Mouse (Mus musculus) midbrain, embryonic 13.5 days (tissue): Measurements from ENCODE around the gene Scaper. TPM values are rescaled to one million over a fixed set of nuclear protein-coding genes. Genes with fewer than 3 reads are reported as not detected.

Source experiments
- ATAC-seq: fragments of 200-750 bp; cut with Nextera tagmentation; 2 replicates; pipeline ENCODE4 v1.8.0; 2017; ENCODE audit warnings: mild to moderate bottlenecking, moderate TSS enrichment, moderate library complexity
- H3K27ac ChIP-seq: fragments of 300-500 bp; sonication (generic); 2 replicates; pipeline ENCODE4 v1.5.1; 2015; ENCODE audit warnings: inconsistent platforms, mild to moderate bottlenecking, moderate library complexity
- H3K27me3 ChIP-seq: fragments of 300-500 bp; sonication (generic); 2 replicates; pipeline ENCODE4 v1.6.1; 2015; ENCODE audit warnings: mild to moderate bottlenecking, inconsistent platforms
- H3K36me3 ChIP-seq: fragments of 300-500 bp; sonication (generic); 2 replicates; pipeline ENCODE4 v1.6.1; 2015; ENCODE audit warnings: mild to moderate bottlenecking, inconsistent platforms
- H3K4me1 ChIP-seq: fragments of 300-500 bp; sonication (generic); replicated peaks from 2 replicates; pipeline ENCODE4 v1.6.1; 2015; ENCODE audit warnings: inconsistent platforms
- H3K4me2 ChIP-seq: fragments of 300-500 bp; sonication (generic); replicated peaks from 2 replicates; pipeline ENCODE4 v1.6.1; 2015; ENCODE audit warnings: moderate library complexity, mild to moderate bottlenecking, inconsistent platforms
- H3K4me3 ChIP-seq: fragments of 300-500 bp; sonication (generic); replicated peaks from 2 replicates; pipeline ENCODE4 v1.5.1; 2015; ENCODE audit warnings: mild to moderate bottlenecking, inconsistent platforms
- H3K9ac ChIP-seq: fragments of 300-500 bp; sonication (generic); replicated peaks from 2 replicates; pipeline ENCODE4 v1.6.1; 2015; ENCODE audit warnings: mild to moderate bottlenecking, inconsistent platforms
- H3K9me3 ChIP-seq: fragments of 300-500 bp; sonication (generic); 2 replicates; pipeline ENCODE4 v1.6.1; 2016; ENCODE audit warnings: mild to moderate bottlenecking, inconsistent platforms
- WGBS: fragments of 180-500 bp; shearing (Covaris S2); methylation state at CpG from one replicate; pipeline ENCODE4 v1.1.7; 2015; 5-methylcytosine and 5-hydroxymethylcytosine counted together
- polyA plus RNA-seq: library from polyadenylated mRNA; unstranded; fragments of >200 nt; fragmentation: Nextera tagmentation; extraction: Ambion mirVana; gene quantifications from 2 replicates; pipeline ENCODE4 v1.2.1, GENCODE M21; 2015

Scaper gene
- polyA plus RNA-seq, 1 experiment from 2014 or later = 38.6 TPM

- no peaks in the 10 kb centered on the region for H3K4me1 ChIP-seq
- no peaks in the 10 kb centered on the region for H3K27me3 ChIP-seq
- ATAC-seq = no peak
- H3K36me3 ChIP-seq = no peaks in the 10 kb centered on the region
- H3K4me2 ChIP-seq = no peak overlapping the region
- no peak overlapping the region for H3K27ac ChIP-seq
- no peaks in the 10 kb centered on the region for H3K9me3 ChIP-seq
- 92% methylated on average over 1 of the region's 1 CpGs for WGBS
- H3K4me3 ChIP-seq = no peak overlapping the region
- H3K9ac ChIP-seq = no peak overlapping the region
Observed at GRCm38 (mm10) chr9:55878066-55878465, 59.9 kb downstream of the Scaper start.

GRCm38 (mm10) chr9:55789442-55789841 is 148.5 kb downstream of the Scaper start:
- WGBS = 87% methylated on average over 8 of the region's 8 CpGs
- no peak overlapping the region for H3K27ac ChIP-seq
- no peak overlapping the region for H3K4me3 ChIP-seq
- ATAC-seq = no peak
- no peaks in the 10 kb centered on the region for H3K4me1 ChIP-seq
- H3K27me3 ChIP-seq = no peaks in the 10 kb centered on the region
- H3K36me3 ChIP-seq = no peaks in the 10 kb centered on the region
- no peak overlapping the region for H3K9ac ChIP-seq
- H3K9me3 ChIP-seq = no peaks in the 10 kb centered on the region
- H3K4me2 ChIP-seq = no peak overlapping the region

GRCm38 (mm10) chr9:55712016-55712415 is 225.9 kb downstream of the Scaper start:
- Histone ChIP-seq H3K36me3 (no peaks in the 10 kb centered on the region), H3K4me2 (no peak overlapping the region), H3K9ac (no peak overlapping the region), H3K4me3 (no peak overlapping the region), H3K27ac (no peak overlapping the region), H3K27me3 (no peaks in the 10 kb centered on the region), H3K9me3 (no peaks in the 10 kb centered on the region), H3K4me1 (no peaks in the 10 kb centered on the region)
- no peak for ATAC-seq
- WGBS = 86% methylated on average over 4 of the region's 4 CpGs

GRCm38 (mm10) chr9:55710553-55710952 is 227.4 kb downstream of the Scaper start:
- no peak overlapping the region for H3K9ac ChIP-seq
- no peaks in the 10 kb centered on the region for H3K4me1 ChIP-seq
- H3K27ac ChIP-seq = no peak overlapping the region
- no peak overlapping the region for H3K4me2 ChIP-seq
- H3K36me3 ChIP-seq = no peaks in the 10 kb centered on the region
- H3K9me3 ChIP-seq = no peaks in the 10 kb centered on the region
- H3K27me3 ChIP-seq = no peaks in the 10 kb centered on the region
- WGBS = 87% methylated on average over 5 of the region's 5 CpGs
- H3K4me3 ChIP-seq = no peak overlapping the region
- ATAC-seq = no peak

- ATAC-seq = no peak
- H3K4me2 ChIP-seq = no peak overlapping the region
- 73% methylated on average over 3 of the region's 3 CpGs for WGBS
- H3K36me3 ChIP-seq = no peaks in the 10 kb centered on the region
- H3K9me3 ChIP-seq = no peaks in the 10 kb centered on the region
- no peaks in the 10 kb centered on the region for H3K27me3 ChIP-seq
- H3K27ac ChIP-seq = no peak overlapping the region
- H3K4me1 ChIP-seq = no peaks in the 10 kb centered on the region
- no peak overlapping the region for H3K4me3 ChIP-seq
- no peak overlapping the region for H3K9ac ChIP-seq
Observed at GRCm38 (mm10) chr9:55706603-55707002, 231.3 kb downstream of the Scaper start.

- peaks cover 4% of the 10 kb centered on the region; the same call in 1 of the 2 replicates for H3K27me3 ChIP-seq
- H3K9ac ChIP-seq = no peak overlapping the region
- H3K27ac ChIP-seq = no peak overlapping the region
- H3K36me3 ChIP-seq = no peaks in the 10 kb centered on the region
- 7% methylated on average over 1 of the region's 1 CpGs for WGBS
- H3K4me2 ChIP-seq = no peak overlapping the region
- peaks cover 10% of the 10 kb centered on the region for H3K4me1 ChIP-seq
- H3K4me3 ChIP-seq = no peak overlapping the region
- peak; percentile 80 for ATAC-seq
- H3K9me3 ChIP-seq = no peaks in the 10 kb centered on the region
Observed at GRCm38 (mm10) chr9:55695307-55695706, 242.6 kb downstream of the Scaper start.

GRCm38 (mm10) chr9:55677099-55677498 is 260.8 kb downstream of the Scaper start:
- H3K27me3 ChIP-seq = no peaks in the 10 kb centered on the region
- H3K27ac ChIP-seq = no peak overlapping the region
- H3K9me3 ChIP-seq = no peaks in the 10 kb centered on the region
- no peak overlapping the region for H3K4me2 ChIP-seq
- no peaks in the 10 kb centered on the region for H3K36me3 ChIP-seq
- H3K9ac ChIP-seq = no peak overlapping the region
- H3K4me1 ChIP-seq = no peaks in the 10 kb centered on the region
- H3K4me3 ChIP-seq = no peak overlapping the region
- no peak for ATAC-seq

- H3K9ac ChIP-seq = no peak overlapping the region
- H3K27ac ChIP-seq = no peak overlapping the region
- no peak overlapping the region for H3K4me3 ChIP-seq
- H3K36me3 ChIP-seq = 0 out of 2 replicates have a peak, but pooled peaks cover 3% of the 10 kb centered on the region
- ATAC-seq = no peak
- no peak overlapping the region for H3K4me2 ChIP-seq
- no peaks in the 10 kb centered on the region for H3K9me3 ChIP-seq
- WGBS = 96% methylated on average over 2 of the region's 2 CpGs
- no peaks in the 10 kb centered on the region for H3K27me3 ChIP-seq
- no peaks in the 10 kb centered on the region for H3K4me1 ChIP-seq
Observed at GRCm38 (mm10) chr9:55646444-55646843, 291.5 kb downstream of the Scaper start.

- ATAC-seq = no peak
- Histone ChIP-seq H3K4me2 (no peak overlapping the region), H3K36me3 (peaks cover 4% of the 10 kb centered on the region; the same call in 1 of the 2 replicates), H3K27ac (no peak overlapping the region), H3K4me3 (no peak overlapping the region), H3K9me3 (peaks cover 5% of the 10 kb centered on the region), H3K4me1 (no peaks in the 10 kb centered on the region), H3K27me3 (no peaks in the 10 kb centered on the region), H3K9ac (no peak overlapping the region)
- 77% methylated on average over 5 of the region's 5 CpGs for WGBS
Observed at GRCm38 (mm10) chr9:55626990-55627389, 310.9 kb downstream of the Scaper start.

GRCm38 (mm10) chr9:55614711-55615110 is 323.2 kb downstream of the Scaper start:
- Histone ChIP-seq H3K9me3 (no peaks in the 10 kb centered on the region), H3K27me3 (no peaks in the 10 kb centered on the region), H3K4me3 (no peak overlapping the region), H3K9ac (no peak overlapping the region), H3K27ac (no peak overlapping the region), H3K4me1 (no peaks in the 10 kb centered on the region), H3K36me3 (no peaks in the 10 kb centered on the region), H3K4me2 (no peak overlapping the region)
- 88% methylated on average over 3 of the region's 3 CpGs for WGBS
- no peak for ATAC-seq

GRCm38 (mm10) chr9:55609751-55610150 is 328.2 kb downstream of the Scaper start:
- ATAC-seq = no peak
- Histone ChIP-seq H3K9me3 (no peaks in the 10 kb centered on the region), H3K4me2 (no peak overlapping the region), H3K27ac (no peak overlapping the region), H3K4me3 (no peak overlapping the region), H3K27me3 (no peaks in the 10 kb centered on the region), H3K4me1 (no peaks in the 10 kb centered on the region), H3K9ac (no peak overlapping the region), H3K36me3 (no peaks in the 10 kb centered on the region)
- WGBS = 86% methylated on average over 4 of the region's 4 CpGs

GRCm38 (mm10) chr9:55608701-55609531 is 329.0 kb downstream of the Scaper start:
- Histone ChIP-seq H3K27me3 (no peaks in the 10 kb centered on the region), H3K4me2 (no peak overlapping the region), H3K9me3 (no peaks in the 10 kb centered on the region), H3K4me3 (no peak overlapping the region), H3K4me1 (no peaks in the 10 kb centered on the region), H3K9ac (no peak overlapping the region), H3K27ac (no peak overlapping the region), H3K36me3 (no peaks in the 10 kb centered on the region)
- ATAC-seq = no peak
- 56% methylated on average over 7 of the region's 7 CpGs for WGBS

- Histone ChIP-seq H3K4me3 (no peak overlapping the region), H3K36me3 (0 out of 2 replicates have a peak, but pooled peaks cover 4% of the 10 kb centered on the region)
- no peak for ATAC-seq
Observed at GRCm38 (mm10) chr9:55598594-55598993, 339.3 kb downstream of the Scaper start.

More at GRCm38 (mm10) chr9:55598594-55598993, 339.3 kb downstream of the Scaper start:
- Histone ChIP-seq H3K4me2 (no peak overlapping the region), H3K4me1 (no peaks in the 10 kb centered on the region), H3K9ac (no peak overlapping the region), H3K9me3 (no peaks in the 10 kb centered on the region), H3K27me3 (no peaks in the 10 kb centered on the region), H3K27ac (no peak overlapping the region)
